Mouse (Mus musculus) R1 (cell line): ENCODE data around the gene Crocc2.

ENCODE experiments used
- DNase-seq: peaks from one replicate; pipeline ENCODE4 v3.0.0-alpha.2; 2018; ENCODE audit warnings: low read depth, low spot score

The Crocc2 gene

DNA sequence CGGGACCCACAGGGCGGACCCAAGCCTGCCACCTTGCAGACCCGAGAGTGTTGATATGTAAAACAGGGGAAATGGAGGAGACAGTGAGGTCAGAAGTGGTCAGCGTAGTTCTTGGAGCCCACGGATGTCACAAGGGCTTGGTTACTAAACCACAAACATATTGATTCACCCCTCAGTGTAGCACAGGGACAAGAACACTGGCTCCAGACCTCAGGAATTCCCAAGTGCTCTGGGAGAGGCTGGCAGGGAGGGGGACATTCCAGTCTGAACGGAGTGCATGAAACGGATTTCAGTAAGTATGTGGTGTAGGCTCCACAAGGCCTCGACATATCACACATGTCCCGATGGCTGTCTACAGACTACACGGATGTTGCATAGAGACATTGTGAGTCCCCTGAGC, 6.6 kb upstream of the Crocc2 start:
- no peak for DNase-seq

DNA sequence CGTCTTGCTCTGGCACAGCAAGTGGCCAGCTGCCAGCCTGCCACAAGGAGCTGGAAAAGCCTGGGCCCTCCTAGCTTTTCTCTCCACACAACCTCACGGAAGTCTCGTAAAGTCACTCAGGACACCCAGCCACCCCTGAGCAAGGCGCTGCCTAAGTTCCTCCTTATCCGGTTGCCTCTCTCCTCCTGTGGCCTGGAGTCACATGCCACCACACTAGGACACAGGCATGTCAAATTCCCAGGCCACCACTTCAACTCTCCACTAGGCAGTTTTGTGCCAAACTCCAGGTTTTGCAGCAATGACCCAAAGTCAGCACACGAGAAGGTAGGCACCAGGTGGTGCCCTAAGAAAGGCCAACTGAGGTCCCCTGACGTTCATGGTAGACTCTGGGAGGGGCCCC, 5.9 kb upstream of the Crocc2 start:
- DNase-seq, result no peak

GRCm38 (mm10) chr1:93165447-93165846, 3.1 kb upstream of the Crocc2 start:
- no peak for DNase-seq

DNA sequence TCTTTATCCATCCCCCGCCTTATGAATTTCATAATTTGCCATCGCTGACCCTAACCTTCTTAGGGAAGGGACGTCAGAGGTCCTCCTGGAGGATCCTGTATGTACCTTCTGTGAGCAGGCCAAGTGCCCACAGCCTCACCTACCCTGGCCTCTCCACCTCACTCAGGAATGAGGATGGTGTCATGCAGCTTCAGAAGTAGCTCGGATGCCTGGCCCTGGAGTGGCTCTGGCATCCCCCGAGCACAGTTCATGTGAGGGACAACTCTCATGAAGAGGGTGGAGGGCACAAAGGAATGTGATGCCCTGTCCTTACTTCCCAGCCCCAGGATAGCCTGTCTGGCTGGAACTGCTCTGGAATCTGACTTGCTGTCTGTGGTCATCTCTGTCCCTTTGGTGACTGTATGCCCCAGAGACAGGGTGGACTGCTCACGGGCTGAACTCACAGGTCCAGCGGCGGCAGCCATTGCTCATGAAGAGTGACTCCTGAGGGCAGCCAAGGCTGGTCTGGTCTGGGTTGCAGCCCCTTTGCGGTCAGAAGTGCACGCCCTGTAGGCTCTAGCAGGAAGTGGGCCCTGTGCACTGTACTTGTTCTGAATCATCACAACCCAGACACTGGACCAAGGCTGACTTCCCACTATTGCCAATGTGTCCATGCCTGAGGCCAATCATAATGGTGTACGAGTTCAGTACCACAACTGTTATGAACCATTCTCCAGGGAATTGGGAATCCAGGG, 2.0 kb upstream of the Crocc2 start:
- no peak for DNase-seq

DNA sequence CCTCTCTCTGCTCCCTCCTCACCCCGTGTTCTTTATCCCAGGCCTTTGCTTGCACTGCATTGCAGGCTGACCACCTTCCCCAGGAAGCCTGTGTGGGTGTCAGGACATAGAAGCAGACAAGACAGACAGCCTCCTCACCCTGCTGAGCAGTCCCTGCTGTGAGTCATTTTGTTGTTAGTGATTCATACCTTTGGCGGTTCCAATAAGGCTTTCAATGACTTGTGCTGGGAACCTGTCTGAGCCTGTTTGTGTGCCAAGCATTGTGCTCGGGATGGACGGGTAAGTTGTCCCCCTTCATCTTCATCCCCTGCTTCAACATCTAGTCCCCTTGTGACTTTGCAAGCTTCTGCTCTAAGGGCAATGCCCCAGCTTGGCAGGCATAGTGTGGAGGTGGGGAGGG, 5.1 kb downstream of the Crocc2 start:
- no peak for DNase-seq

DNA sequence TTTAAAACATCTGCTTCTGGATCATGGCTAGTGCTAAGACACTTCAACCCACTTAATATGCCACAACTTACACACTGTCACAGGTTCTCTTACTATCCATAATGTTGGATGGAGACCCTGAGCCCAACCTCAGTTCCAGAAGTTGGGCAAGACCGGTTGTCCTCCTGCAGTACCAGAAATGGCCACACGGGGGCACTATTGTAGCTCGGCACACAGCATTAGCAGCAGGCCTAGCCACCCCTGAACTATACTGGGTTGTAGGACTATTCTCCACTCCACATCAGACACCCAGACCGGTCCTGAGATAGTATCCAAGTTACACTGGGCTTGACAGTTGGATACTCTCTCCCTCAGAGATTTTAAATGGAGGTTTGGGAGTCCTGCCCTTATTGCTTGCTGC, 5.9 kb downstream of the Crocc2 start:
- DNase-seq, result peak; percentile 82

DNA sequence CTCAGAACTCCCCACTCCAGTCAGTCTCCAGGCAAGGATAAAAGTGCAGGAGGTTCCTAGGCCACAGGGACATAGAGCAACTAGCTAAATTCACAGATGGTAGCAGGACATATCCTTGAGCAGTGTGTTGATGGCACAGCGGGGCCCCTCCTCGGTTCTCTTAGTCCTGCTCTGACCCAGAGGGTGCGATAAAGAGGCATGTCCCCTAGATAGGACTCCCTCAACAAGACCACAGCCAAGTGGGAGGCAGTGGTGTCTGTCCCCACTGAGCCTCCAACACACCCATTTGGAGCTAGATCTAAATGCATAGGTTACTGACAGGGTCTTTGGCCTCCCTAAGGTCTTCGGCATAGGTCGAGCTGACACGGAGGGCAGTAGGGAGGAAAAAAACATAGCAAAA, 7.3 kb downstream of the Crocc2 start:
- no peak for DNase-seq

- DNase-seq, result peak; percentile 61
These were observed 8.2 kb downstream of the Crocc2 start for GRCm38 (mm10) chr1:93176525-93177332.

GRCm38 (mm10) chr1:93182281-93182680, 13.8 kb downstream of the Crocc2 start:
- DNase-seq, result no peak

GRCm38 (mm10) chr1:93184071-93184828, 15.7 kb downstream of the Crocc2 start:
- DNase-seq, result no peak

GRCm38 (mm10) chr1:93190726-93191305, 22.3 kb downstream of the Crocc2 start:
- DNase-seq, result peak; percentile 51

DNA sequence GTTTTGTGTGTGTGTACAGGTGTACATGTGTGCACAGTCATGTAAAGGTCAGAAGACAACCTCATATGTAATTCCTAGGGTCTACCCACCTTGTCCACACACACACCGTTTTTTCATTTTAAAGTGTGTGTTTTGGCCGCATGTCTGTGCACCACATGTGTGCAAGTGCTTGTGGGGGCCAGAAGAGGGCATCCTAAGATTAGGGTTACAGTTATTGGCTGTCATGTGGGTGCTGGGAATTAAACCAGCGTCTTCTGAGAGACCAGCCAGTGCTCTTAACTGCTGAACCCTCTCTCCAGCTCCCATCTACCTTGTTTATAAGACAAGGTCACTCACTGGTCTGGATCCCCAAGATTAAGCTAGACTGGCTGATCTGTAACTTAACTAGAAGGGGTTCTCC, 26.4 kb downstream of the Crocc2 start:
- peak; percentile 81 for DNase-seq

DNA sequence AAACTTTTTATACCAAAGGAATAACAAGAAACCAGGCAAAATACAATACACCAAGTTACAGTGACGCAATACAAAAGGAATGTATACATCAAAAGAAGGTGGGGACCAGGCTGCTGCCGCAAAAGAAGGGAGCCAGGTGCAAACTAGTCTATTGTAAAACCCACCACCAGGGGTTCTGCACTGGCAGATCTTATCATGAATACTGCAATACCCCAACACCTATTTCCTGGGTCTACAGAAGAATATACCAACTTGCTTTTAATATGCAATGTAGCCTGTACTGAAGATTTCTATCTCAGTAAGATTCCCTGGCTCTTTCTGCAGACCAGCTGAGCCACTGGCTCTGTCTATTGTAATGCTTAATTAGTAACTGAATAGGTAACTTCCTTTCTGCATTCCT, 28.9 kb downstream of the Crocc2 start:
- DNase-seq, result peak; percentile 95

DNA sequence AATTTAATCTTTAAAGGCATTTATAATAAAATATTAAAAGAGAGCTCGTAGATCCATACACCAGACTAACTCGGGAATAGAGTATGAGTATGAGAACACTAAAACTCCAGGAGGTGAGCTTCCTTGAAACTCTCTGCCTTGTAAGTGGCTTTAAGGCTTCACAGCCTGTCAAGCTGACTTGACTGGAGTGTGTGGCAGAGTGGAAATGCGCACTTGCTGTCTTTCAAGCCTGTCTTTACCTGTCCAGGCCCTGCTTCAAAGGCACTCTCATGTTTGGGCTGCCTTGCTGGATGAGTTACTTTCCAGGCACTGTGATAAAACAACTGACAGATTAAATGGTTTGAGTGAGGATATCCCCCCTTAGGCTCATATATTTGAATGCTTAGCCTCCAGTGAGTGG, 29.4 kb downstream of the Crocc2 start:
- DNase-seq, result peak; percentile 91

DNA sequence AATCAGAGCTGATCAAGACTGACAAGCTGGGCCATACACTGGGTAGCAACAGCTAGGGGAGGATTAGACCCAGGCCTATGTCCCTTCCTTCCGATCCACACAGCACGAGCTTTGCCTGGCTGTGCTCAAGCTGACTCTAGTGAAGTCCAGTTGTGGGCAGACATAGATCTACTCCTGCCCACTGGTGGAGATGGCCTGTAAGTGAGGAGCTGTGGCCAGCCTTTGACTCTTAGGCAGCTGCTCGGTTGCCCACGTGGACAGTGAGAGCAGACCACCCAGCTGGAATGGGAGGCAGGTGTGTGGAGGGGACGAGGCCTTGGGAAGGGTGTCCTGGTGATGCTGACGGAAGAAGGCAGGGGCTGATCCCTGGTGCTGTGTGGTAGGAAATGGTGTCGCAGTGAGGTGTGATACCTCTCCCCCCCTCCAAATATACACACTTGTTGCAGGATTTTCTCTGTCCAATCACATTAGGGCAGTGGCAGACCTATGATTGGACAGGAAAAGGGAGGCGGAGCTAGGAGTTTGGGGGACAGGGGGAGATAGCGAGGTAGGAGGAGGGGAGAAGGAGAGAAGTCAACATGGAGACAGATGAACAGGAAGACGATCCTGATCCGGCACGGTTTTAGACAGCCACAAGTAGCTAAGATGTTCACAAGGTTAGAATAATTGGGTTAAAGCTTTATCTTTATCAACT, 37.9 kb downstream of the Crocc2 start:
- DNase-seq, result peak; percentile 94

- DNase-seq, result no peak
These were observed 39.1 kb downstream of the Crocc2 start for GRCm38 (mm10) chr1:93207536-93208064.

- DNase-seq, result no peak
These were observed 41.7 kb downstream of the Crocc2 start for GRCm38 (mm10) chr1:93210213-93210641.

DNA sequence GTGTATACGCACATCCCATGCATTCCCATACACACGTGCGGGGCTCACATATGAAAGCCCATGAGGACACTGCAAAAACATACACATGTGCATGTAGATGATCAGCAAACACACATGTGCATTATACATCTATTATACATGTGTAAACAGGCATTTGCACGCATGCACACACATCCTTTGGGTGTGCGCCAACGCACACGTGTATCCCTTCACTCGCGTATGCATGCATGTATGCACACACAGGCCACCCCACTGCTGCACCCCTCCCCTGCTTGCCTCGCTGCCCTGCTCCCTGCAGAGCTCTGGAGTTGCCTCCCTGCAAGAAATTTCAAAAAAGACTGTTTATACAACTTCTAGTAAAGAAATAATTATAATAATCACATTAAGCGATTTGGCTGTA, 42.5 kb downstream of the Crocc2 start:
- DNase-seq, result no peak

GRCm38 (mm10) chr1:93211549-93212220, 43.2 kb downstream of the Crocc2 start:
- no peak for DNase-seq

DNA sequence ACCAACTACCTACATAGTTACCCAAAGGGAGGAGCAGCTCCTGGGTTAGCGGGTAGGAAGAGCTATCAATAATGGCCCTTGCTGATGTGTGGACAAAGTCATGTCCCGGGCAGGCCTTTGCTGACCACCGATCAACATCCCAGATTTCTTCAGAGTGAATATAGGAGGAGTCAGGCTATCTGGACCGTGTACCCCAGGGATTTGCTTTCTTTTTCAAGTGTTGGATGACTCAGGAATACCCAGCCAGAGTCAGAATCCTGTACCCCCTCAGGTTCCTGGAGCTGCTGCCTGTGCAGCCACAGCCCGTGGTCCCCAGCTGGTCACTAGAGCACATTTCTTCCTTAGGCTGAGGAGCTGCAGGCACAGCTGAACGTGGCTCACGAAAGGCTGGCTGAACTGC, 43.9 kb downstream of the Crocc2 start:
- DNase-seq, result no peak
